Mouse (Mus musculus) hindbrain, embryonic 14.5 days (tissue): ENCODE data around the gene Lrig1. TPM values are rescaled to one million over a fixed set of nuclear protein-coding genes. Genes with fewer than 3 reads are reported as not detected.

Source experiments
- ATAC-seq: fragments of 200-750 bp; cut with Nextera tagmentation; 2 replicates; pipeline ENCODE4 v1.8.0; 2017; ENCODE audit warnings: moderate number of reproducible peaks, mild to moderate bottlenecking, moderate TSS enrichment, moderate library complexity; ENCODE audit not compliant: low FRiP score
- DNase-seq: peaks from one replicate; pipeline ENCODE4 v3.0.0-alpha.2; 2015; ENCODE audit warnings: low spot score
- H3K27ac ChIP-seq: fragments of 300-500 bp; sonication (generic); 2 replicates; pipeline ENCODE4 v1.5.1; 2014; ENCODE audit warnings: mild to moderate bottlenecking, moderate library complexity
- H3K27me3 ChIP-seq: fragments of 300-500 bp; sonication (generic); 2 replicates; pipeline ENCODE4 v1.6.1; 2014; ENCODE audit warnings: mild to moderate bottlenecking, low read length, mixed read lengths; ENCODE audit not compliant: control insufficient read depth, insufficient read depth
- H3K36me3 ChIP-seq: fragments of 300-500 bp; sonication (generic); replicated peaks from 2 replicates; pipeline ENCODE4 v1.6.1; 2014; ENCODE audit not compliant: control insufficient read depth, insufficient read depth
- H3K4me1 ChIP-seq: fragments of 300-500 bp; sonication (generic); replicated peaks from 2 replicates; pipeline ENCODE4 v1.6.1; 2014; ENCODE audit warnings: antibody characterized with exemption, low read length, mixed read lengths; ENCODE audit not compliant: control insufficient read depth, insufficient read depth
- H3K4me2 ChIP-seq: fragments of 300-500 bp; sonication (generic); replicated peaks from 2 replicates; pipeline ENCODE4 v1.6.1; 2014; ENCODE audit warnings: mild to moderate bottlenecking, moderate library complexity
- H3K4me3 ChIP-seq: fragments of 300-500 bp; sonication (generic); replicated peaks from 2 replicates; pipeline ENCODE4 v1.5.1; 2014; ENCODE audit warnings: mild to moderate bottlenecking, low read length
- H3K9ac ChIP-seq: fragments of 300-500 bp; sonication (generic); 2 replicates; pipeline ENCODE4 v1.6.1; 2014
- H3K9me3 ChIP-seq: fragments of 300-500 bp; sonication (generic); 2 replicates; pipeline ENCODE4 v1.6.1; 2016; ENCODE audit warnings: low read length; ENCODE audit not compliant: control insufficient read depth
- WGBS: fragments of 180-500 bp; shearing (Covaris S2); extraction: QIAGEN DNeasy Blood & Tissue Kit; methylation state at CpG from one replicate; pipeline ENCODE4 v1.1.7; 2014; 5-methylcytosine and 5-hydroxymethylcytosine counted together
- polyA plus RNA-seq: library from polyadenylated mRNA; unstranded; fragments of >200 nt; fragmentation: Nextera tagmentation; extraction: Ambion mirVana; gene quantifications from 2 replicates; pipeline ENCODE4 v1.2.1, GENCODE M21; 2014

The Lrig1 gene
- polyA plus RNA-seq, 1 experiment from 2014 or later, result 22.3 TPM

- Histone ChIP-seq H3K9ac (no peak overlapping the region), H3K36me3 (peaks cover 32% of the 10 kb centered on the region), H3K27ac (no peak overlapping the region), H3K27me3 (no peaks in the 10 kb centered on the region), H3K4me2 (no peak overlapping the region), H3K9me3 (no peaks in the 10 kb centered on the region), H3K4me3 (no peak overlapping the region), H3K4me1 (0 out of 2 replicates have a peak, but pooled peaks cover 5% of the 10 kb centered on the region)
- ATAC-seq (no peak), DNase-seq (no peak)
- WGBS, result 80% methylated on average over 5 of the region's 5 CpGs
These were observed 98.1 kb downstream of the Lrig1 start for GRCm38 (mm10) chr6:94601811-94602210.

GRCm38 (mm10) chr6:94601101-94601500, 98.9 kb downstream of the Lrig1 start:
- 79% methylated on average over 5 of the region's 5 CpGs for WGBS
- no peak overlapping the region for H3K4me2 ChIP-seq
- ATAC-seq, result no peak

GRCm38 (mm10) chr6:94599016-94599415, 100.9 kb downstream of the Lrig1 start:
- Histone ChIP-seq H3K9me3 (no peaks in the 10 kb centered on the region), H3K36me3 (peaks cover 13% of the 10 kb centered on the region), H3K27ac (no peak overlapping the region), H3K27me3 (no peaks in the 10 kb centered on the region), H3K4me3 (no peak overlapping the region), H3K9ac (no peak overlapping the region), H3K4me2 (no peak overlapping the region), H3K4me1 (0 out of 2 replicates have a peak, but pooled peaks cover 12% of the 10 kb centered on the region)
- no peak for DNase-seq
- no peak for ATAC-seq
- WGBS, result 92% methylated on average over 13 of the region's 13 CpGs

More at GRCm38 (mm10) chr6:94601101-94601500, 98.9 kb downstream of the Lrig1 start:
- H3K9ac ChIP-seq, result no peak overlapping the region
- DNase-seq, result no peak
- peaks cover 27% of the 10 kb centered on the region for H3K36me3 ChIP-seq
- 0 out of 2 replicates have a peak, but pooled peaks cover 5% of the 10 kb centered on the region for H3K4me1 ChIP-seq
- no peaks in the 10 kb centered on the region for H3K9me3 ChIP-seq
- no peaks in the 10 kb centered on the region for H3K27me3 ChIP-seq
- no peak overlapping the region for H3K4me3 ChIP-seq
- H3K27ac ChIP-seq, result no peak overlapping the region

GRCm38 (mm10) chr6:94598421-94598820, 101.5 kb downstream of the Lrig1 start:
- 71% methylated on average over 12 of the region's 12 CpGs for WGBS
- no peak overlapping the region for H3K4me2 ChIP-seq
- no peaks in the 10 kb centered on the region for H3K9me3 ChIP-seq
- no peak overlapping the region for H3K4me3 ChIP-seq
- DNase-seq, result no peak
- H3K4me1 ChIP-seq, result peaks cover 18% of the 10 kb centered on the region; the same call in 1 of the 2 replicates
- no peak overlapping the region for H3K9ac ChIP-seq
- peaks cover 9% of the 10 kb centered on the region for H3K36me3 ChIP-seq
- no peaks in the 10 kb centered on the region for H3K27me3 ChIP-seq
- H3K27ac ChIP-seq, result no peak overlapping the region
- no peak for ATAC-seq

GRCm38 (mm10) chr6:94596761-94597485, 103.0 kb downstream of the Lrig1 start:
- no peaks in the 10 kb centered on the region for H3K36me3 ChIP-seq
- DNase-seq (no peak), ATAC-seq (no peak)
- H3K9ac ChIP-seq, result no peak overlapping the region
- no peak overlapping the region for H3K4me2 ChIP-seq
- H3K27ac ChIP-seq, result no peak overlapping the region
- WGBS, result 57% methylated on average over 10 of the region's 10 CpGs
- peaks cover 31% of the 10 kb centered on the region for H3K4me1 ChIP-seq
- no peaks in the 10 kb centered on the region for H3K9me3 ChIP-seq
- no peak overlapping the region for H3K4me3 ChIP-seq
- H3K27me3 ChIP-seq, result no peaks in the 10 kb centered on the region

GRCm38 (mm10) chr6:94596051-94596760, 103.8 kb downstream of the Lrig1 start:
- Histone ChIP-seq H3K4me3 (no peak overlapping the region), H3K27ac (no peak overlapping the region), H3K36me3 (no peaks in the 10 kb centered on the region), H3K4me1 (peaks cover 31% of the 10 kb centered on the region), H3K27me3 (no peaks in the 10 kb centered on the region), H3K4me2 (no peak overlapping the region), H3K9me3 (no peaks in the 10 kb centered on the region), H3K9ac (no peak overlapping the region)
- WGBS, result 90% methylated on average over 14 of the region's 14 CpGs
- ATAC-seq (no peak), DNase-seq (no peak)

GRCm38 (mm10) chr6:94595206-94595605, 104.8 kb downstream of the Lrig1 start:
- Histone ChIP-seq H3K4me3 (no peak overlapping the region), H3K9me3 (no peaks in the 10 kb centered on the region), H3K27me3 (no peaks in the 10 kb centered on the region), H3K4me1 (peaks cover 31% of the 10 kb centered on the region), H3K27ac (no peak overlapping the region), H3K36me3 (no peaks in the 10 kb centered on the region), H3K4me2 (no peak overlapping the region), H3K9ac (no peak overlapping the region)
- WGBS, result 80% methylated on average over 5 of the region's 5 CpGs
- ATAC-seq (no peak), DNase-seq (no peak)

- H3K4me3 ChIP-seq, result no peak overlapping the region
- H3K27me3 ChIP-seq, result no peaks in the 10 kb centered on the region
- no peaks in the 10 kb centered on the region for H3K36me3 ChIP-seq
- peaks cover 31% of the 10 kb centered on the region for H3K4me1 ChIP-seq
- 83% methylated on average over 11 of the region's 11 CpGs for WGBS
- no peak overlapping the region for H3K27ac ChIP-seq
- no peaks in the 10 kb centered on the region for H3K9me3 ChIP-seq
- ATAC-seq (no peak), DNase-seq (no peak)
- H3K9ac ChIP-seq, result no peak overlapping the region
- no peak overlapping the region for H3K4me2 ChIP-seq
These were observed 105.2 kb downstream of the Lrig1 start for GRCm38 (mm10) chr6:94594711-94595110.

- WGBS, result 70% methylated on average over 6 of the region's 6 CpGs
- H3K4me3 ChIP-seq, result no peak overlapping the region
- H3K27ac ChIP-seq, result no peak overlapping the region
- H3K27me3 ChIP-seq, result no peaks in the 10 kb centered on the region
- no peak for ATAC-seq
- H3K4me2 ChIP-seq, result no peak overlapping the region
- no peaks in the 10 kb centered on the region for H3K36me3 ChIP-seq
- no peaks in the 10 kb centered on the region for H3K9me3 ChIP-seq
- peaks cover 31% of the 10 kb centered on the region for H3K4me1 ChIP-seq
- no peak overlapping the region for H3K9ac ChIP-seq
- DNase-seq, result peak; percentile 22
These were observed 105.8 kb downstream of the Lrig1 start for GRCm38 (mm10) chr6:94594096-94594665.
